Mouse (Mus musculus): ENCODE data around the gene Rcor1.

DNA sequence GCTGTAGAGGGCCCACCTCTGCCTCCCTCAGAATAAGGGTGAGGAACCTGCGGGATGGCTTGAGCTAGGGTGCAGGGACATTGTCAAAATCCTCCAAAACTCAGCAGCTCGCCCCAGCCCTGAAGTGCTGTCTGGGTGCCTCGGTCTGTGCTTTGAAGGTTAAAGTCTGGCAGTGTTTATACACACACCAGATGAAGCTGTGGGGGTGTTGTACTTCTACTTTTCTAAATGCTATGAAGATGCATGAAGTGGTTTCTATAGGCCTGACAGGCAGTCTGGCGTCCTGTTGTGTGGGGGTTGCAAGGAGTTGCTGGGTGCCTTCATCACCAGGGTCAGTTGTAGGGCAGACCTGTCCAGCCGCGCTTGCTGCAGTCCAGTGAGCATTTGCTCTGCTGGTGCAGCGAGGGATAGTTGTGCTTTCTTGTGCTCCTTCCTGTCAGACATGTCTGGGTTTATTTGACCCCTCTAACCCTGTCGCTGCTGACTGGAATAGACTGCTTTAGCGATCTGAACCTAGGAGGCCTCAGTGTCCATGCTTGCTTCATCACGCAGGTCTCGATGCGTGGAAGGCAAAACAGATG, 37.3 kb downstream of the Rcor1 start:
- TF ChIP-seq CTCF (IDR thresholded peaks at IDR 0.05; ENCODE audit: low read depth, low read length) (no peak), POLR2A (IDR thresholded peaks at IDR 0.05; ENCODE audit: insufficient read depth, low read length) (no peak)
